Mouse (Mus musculus) forelimb bud, embryonic 11.5 days (tissue): ENCODE data around the gene Irf7.

ENCODE experiments used
- DNase-seq: peaks from one replicate; pipeline ENCODE4 v3.0.0-alpha.2; 2012; ENCODE audit warnings: low read depth, low spot score

Gene Irf7

DNA sequence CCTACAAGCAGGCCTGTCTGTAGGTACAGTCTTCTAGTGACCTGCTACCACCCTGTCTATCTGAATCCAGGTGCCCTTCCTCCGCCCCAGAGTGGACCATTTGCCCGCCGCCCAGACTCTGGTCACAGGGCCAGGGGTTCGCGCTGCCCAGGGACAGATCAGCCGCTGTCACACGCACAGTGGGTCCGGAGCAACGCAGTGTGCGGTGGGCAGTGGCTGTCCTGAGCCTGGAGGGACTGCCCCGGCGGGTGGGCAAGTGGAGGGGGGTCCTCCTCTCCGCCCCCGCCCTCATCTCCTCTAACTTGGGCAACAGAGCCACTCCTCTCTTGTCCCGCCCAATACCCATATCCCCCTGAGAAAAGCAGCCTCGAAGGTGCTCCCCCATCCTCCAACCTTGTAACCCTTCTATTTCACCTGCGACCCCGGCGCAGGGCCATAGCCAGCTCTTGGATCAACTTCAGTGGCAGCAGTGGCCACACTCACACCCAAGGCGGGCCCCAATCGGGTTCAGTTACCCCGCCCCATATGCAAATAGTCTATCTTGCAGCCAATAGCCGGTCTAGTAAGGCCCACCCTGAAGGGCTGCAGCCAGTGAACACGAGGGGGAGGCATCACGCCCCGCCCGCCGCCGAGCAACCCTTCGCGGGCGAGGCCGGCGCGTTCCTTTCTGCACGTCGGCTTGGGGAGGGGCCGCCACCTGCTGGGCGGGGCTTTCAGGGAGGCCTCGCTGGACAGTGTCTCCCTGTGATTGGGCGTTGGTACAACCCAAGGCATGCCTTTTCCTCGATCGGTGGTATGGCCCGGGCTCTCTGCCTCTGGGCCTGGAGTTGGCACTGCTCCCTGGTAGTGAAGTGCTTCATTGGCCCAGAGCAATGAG is 44.8 kb downstream of the Irf7 start:
- peak; percentile 96 for DNase-seq

GRCm38 (mm10) chr7:141220377-141220776 is 45.9 kb downstream of the Irf7 start:
- no peak for DNase-seq

DNA sequence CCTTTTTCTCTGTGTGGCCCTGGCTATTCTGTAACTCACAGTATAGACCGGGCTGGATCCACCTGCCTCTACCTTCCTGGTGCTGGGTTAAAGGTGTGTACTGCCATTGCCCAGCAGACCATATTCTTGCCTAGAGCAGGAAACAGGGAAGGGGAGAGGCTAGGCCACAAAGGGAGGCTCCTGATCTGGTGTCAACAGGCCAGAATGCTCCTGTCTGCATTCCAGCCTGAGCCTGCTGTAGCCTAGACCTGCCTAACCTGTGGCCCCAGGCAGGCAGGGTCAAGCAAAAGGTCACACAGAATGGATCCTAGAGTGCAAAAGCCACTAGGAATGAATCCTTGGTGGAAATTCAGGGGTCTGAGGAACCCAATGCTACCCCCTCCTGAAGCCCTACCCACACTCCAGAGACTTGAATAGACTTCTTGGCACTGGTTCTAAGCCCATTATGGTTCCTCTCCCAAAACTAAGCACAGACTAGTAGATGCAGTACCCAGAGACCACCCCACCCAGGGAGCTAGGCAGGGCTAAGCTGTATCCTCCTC is 46.7 kb downstream of the Irf7 start:
- no peak for DNase-seq

- DNase-seq, result no peak
Observed at GRCm38 (mm10) chr7:141218557-141219133, 47.6 kb downstream of the Irf7 start.

DNA sequence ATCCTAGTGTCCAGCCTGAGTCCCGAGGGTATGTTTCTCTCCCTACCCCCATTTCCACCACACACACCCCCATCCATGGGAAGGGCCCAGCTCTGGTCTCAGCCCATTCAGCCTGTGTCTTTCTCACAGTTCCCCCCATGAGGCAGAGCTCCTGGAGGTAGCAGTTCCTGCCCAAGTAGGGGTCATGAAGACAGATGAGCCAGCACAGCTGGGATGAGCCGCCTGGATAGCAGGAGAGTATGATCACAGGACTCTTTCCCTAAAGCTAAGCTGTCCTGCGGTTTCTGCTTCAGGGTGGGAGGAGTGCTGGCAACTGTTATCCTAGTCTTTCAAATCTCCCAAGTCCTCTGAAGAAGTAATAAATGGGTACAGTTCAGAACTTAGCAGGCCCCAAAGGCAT is 48.1 kb downstream of the Irf7 start:
- DNase-seq, result no peak

- DNase-seq, result no peak
Observed at GRCm38 (mm10) chr7:141217343-141218013, 48.8 kb downstream of the Irf7 start.

DNA sequence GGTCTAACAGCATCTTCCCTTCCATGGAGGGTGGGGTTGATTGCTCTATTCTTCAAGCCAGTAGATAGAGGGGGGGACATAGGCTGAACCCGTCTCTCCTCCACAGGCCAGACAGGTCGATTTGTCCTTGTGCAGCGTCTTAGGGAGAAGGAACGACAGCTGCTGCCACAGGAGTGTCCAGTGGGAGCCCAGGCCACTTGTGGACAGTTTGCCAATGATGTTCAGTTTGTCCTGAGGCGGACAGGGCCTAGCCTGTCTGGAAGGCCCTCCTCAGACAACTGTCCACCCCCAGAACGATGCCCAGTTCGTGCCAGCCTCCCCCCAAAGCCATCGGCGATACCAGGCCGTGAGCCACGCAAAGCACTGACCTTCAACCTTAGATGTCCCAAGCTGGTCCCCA is 49.4 kb downstream of the Irf7 start:
- DNase-seq, result no peak

GRCm38 (mm10) chr7:141215880-141216733 is 50.2 kb downstream of the Irf7 start:
- no peak for DNase-seq

DNA sequence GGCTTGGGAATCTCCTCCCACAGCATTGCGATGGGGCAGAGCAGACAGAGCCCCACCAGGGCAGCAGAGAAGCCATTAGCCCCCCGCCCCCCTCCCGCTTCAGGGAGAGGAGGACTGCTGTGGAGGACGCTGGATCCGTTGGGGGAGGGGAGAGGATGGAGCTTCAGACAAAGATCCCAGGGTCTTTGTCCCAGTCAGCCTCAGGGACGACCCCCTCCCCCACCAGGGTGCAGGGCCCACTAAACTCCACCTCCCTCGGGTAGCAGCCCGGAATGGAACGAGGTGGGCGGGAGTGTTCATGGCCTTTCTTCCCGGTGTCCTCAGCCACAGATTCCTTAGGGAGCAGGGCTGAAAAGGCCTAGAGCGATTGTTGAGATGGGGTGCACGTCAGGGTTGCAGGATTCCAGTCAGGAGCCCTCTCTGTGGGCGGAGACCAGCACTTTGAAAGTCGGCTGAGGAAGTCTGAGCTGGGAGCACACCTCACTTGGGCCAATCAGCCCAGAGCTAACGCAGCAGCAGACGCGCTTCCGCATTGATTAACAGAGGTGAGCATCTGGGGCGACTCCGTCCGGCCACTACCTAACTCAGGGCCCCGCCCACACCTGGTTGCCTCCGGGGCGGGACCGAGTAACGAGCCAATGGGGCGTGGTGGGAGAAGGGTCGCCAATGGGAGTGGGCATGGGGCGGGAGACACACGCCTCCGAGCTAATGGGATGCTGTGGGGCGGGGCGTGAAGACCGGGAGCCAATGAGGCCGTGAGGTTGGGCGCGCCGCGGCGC is 51.0 kb downstream of the Irf7 start, which contains the start of gene Rassf7:
Rassf7 (plus strand) TSS at position 760 of the 779 bp plus-strand sequence.
- peak; percentile 96 for DNase-seq

GRCm38 (mm10) chr7:141214310-141214709 is 52.0 kb downstream of the Irf7 start:
- DNase-seq, result no peak

DNA sequence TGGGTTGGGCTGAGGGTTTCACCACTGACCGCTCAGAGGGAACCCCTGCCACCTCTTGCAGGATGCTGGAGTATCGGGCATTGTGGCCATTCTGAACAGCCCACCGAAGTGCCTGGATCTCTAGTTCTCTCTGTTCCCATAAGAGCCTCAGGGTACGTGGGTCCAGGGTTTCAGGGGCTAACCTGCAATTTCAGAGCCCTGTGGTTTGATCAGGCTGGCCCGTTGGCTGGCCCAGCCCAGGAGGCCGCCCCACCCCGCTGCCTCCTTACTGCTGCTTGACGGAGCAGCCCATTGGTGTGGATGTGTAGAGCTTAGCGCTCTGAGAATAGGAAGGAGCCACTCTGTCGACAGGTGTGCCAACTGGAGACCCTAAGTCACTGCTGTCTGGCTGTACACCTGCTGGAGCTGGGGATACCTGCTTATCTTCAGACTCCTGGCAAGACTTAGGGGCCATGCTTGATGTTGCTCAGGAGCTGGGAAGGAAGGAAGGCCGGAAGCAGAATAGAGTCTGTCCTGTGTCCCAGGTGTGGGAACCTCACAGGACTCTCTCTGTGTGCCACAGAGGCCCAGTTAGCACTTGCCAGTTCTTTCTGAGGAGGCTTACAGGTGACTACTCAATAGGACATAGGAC is 52.6 kb downstream of the Irf7 start, which contains the start of gene Lmntd2:
Lmntd2 (minus strand) TSS at position 476 of the 631 bp plus-strand sequence.
- no peak for DNase-seq

DNA sequence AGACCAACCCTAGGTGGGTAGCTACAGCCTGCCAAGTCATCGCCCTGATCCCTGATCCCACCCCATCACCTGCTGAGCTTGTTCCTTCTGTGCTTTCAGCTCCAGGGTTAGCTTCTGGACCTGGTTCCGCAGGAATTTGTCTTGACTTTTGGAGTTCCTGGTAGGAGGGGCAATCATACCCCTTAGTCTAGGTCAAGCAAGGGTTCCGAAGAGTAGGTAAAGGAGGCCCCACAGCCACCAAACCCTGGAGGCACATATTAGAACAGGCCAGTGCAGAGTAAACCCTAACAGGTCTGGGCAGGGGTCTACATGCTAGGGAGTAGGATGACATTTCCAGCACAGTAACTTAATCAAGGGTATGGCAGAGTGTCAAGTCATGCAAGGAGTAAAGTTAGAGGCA is 53.1 kb downstream of the Irf7 start:
- no peak for DNase-seq
